Mouse (Mus musculus) gastrocnemius, adult 18-20 months (tissue): ENCODE measurements around the gene Dnph1. TPM values are rescaled to one million over a fixed set of nuclear protein-coding genes. Genes with fewer than 3 reads are reported as not detected.

Experiments used
- total RNA-seq, 2 experiments: library from RNA; stranded (reverse); gene quantifications; 2 replicates each; pipeline ENCODE4 v1.2.3; 2021

The Dnph1 gene
- total RNA-seq, 2 experiments from 2014 or later: 5.0 to 6.4 TPM

Other genes starting within 250 kb of the Dnph1 start
- gene Polr1c, start 248.7 kb upstream of the Dnph1 start, total RNA-seq: 10 to 100 TPM; 15.0 to 15.1 TPM
- 10 to 100 TPM; 46.7 to 60.1 TPM for gene Yipf3, start 248.6 kb upstream of the Dnph1 start, total RNA-seq
- under 1 TPM; 0.14 to 0.21 TPM for gene Lrrc73, start 243.2 kb upstream of the Dnph1 start, total RNA-seq
- 10 to 100 TPM; 32.1 to 48.1 TPM for gene Tjap1, start 213.7 kb upstream of the Dnph1 start, total RNA-seq
- gene Dlk2, start 199.3 kb upstream of the Dnph1 start, total RNA-seq: not detected
- gene Abcc10, start 168.4 kb upstream of the Dnph1 start, total RNA-seq: 1 to 10 TPM; 1.9 to 2.9 TPM
- gene Zfp318, start 113.0 kb upstream of the Dnph1 start, total RNA-seq: 10 to 100 TPM; 14.0 to 15.5 TPM
- gene Crip3, start 67.8 kb upstream of the Dnph1 start, total RNA-seq: under 1 TPM; 0.28 to 0.59 TPM
- gene Slc22a7, start 58.3 kb upstream of the Dnph1 start, total RNA-seq: under 1 TPM in 1 of 2 experiments, not detected in 1; 0.14 TPM
- under 1 TPM; 0.05 to 0.23 TPM for gene Ttbk1, start 9.0 kb upstream of the Dnph1 start, total RNA-seq
- 10 to 100 TPM; 13.6 to 14.4 TPM for gene Cul9, start 49.7 kb downstream of the Dnph1 start, total RNA-seq
- 10 to 100 TPM; 80.0 to 87.2 TPM for gene Srf, start 59.5 kb downstream of the Dnph1 start, total RNA-seq
- gene Ptk7, start 132.8 kb downstream of the Dnph1 start, total RNA-seq: under 1 TPM; 0.30 to 0.38 TPM
- gene Klc4, start 149.3 kb downstream of the Dnph1 start, total RNA-seq: 10 to 100 TPM; 12.6 to 13.4 TPM
- 100 to 1,000 TPM; 104 TPM for gene Mrpl2, start 149.5 kb downstream of the Dnph1 start, total RNA-seq
- 1 to 10 TPM; 3.4 to 4.1 TPM for gene Cul7, start 153.6 kb downstream of the Dnph1 start, total RNA-seq
- 10 to 100 TPM in 1 of 2 experiments, 1 to 10 TPM in 1; 8.4 to 11.8 TPM for gene Rrp36, start 177.6 kb downstream of the Dnph1 start, total RNA-seq
- gene Mea1, start 182.1 kb downstream of the Dnph1 start, total RNA-seq: 10 to 100 TPM; 41.3 to 48.6 TPM
- gene Klhdc3, start 184.2 kb downstream of the Dnph1 start, total RNA-seq: 10 to 100 TPM; 64.7 to 90.2 TPM
- gene Ppp2r5d, start 208.4 kb downstream of the Dnph1 start, total RNA-seq: 10 to 100 TPM; 26.4 to 28.3 TPM
- 10 to 100 TPM; 13.6 to 15.0 TPM for gene Pex6, start 214.8 kb downstream of the Dnph1 start, total RNA-seq
- gene Gnmt, start 232.5 kb downstream of the Dnph1 start, total RNA-seq: 1 to 10 TPM; 2.2 to 3.4 TPM